Mouse (Mus musculus) ES-E14 (cell line): Measurements from ENCODE around the gene Rnd3.

Source experiments
- CHD2 ChIP-seq: IDR thresholded peaks from 2 replicates; pipeline ENCODE4 v1.6.1; 2014; ENCODE audit warnings: mild to moderate bottlenecking, low read depth, low read length, inconsistent platforms
- HCFC1 ChIP-seq: IDR thresholded peaks from 2 replicates; pipeline ENCODE4 v1.6.1; 2012; ENCODE audit warnings: low read length, inconsistent platforms, borderline replicate concordance; ENCODE audit not compliant: insufficient read depth
- MAFK ChIP-seq: IDR thresholded peaks from 2 replicates; pipeline ENCODE4 v1.6.1; 2014; ENCODE audit warnings: mild to moderate bottlenecking, low read depth, low read length, inconsistent platforms; ENCODE audit not compliant: insufficient read depth
- ZC3H11A ChIP-seq: IDR thresholded peaks from 2 replicates; pipeline ENCODE4 v1.6.1; 2012; ENCODE audit warnings: low read depth, mild to moderate bottlenecking, inconsistent platforms, low read length, borderline replicate concordance
- ZNF384 ChIP-seq: IDR thresholded peaks from 2 replicates; pipeline ENCODE4 v1.6.1; 2012; ENCODE audit warnings: low read depth, low read length, inconsistent platforms

GRCm38 (mm10) chr2:51090049-51090448, 58.9 kb downstream of the Rnd3 start:
- TF ChIP-seq MAFK (no peak), CHD2 (no peak), ZC3H11A (no peak), HCFC1 (no peak), ZNF384 (no peak)
